Mouse (Mus musculus): ENCODE data around the gene Iqsec3.
"Not testable (repeated sequence)": the region's sequence is repeated elsewhere in the genome, so short reads cannot be mapped to it uniquely, and the experiment has no call there.

Iqsec3 gene

DNA sequence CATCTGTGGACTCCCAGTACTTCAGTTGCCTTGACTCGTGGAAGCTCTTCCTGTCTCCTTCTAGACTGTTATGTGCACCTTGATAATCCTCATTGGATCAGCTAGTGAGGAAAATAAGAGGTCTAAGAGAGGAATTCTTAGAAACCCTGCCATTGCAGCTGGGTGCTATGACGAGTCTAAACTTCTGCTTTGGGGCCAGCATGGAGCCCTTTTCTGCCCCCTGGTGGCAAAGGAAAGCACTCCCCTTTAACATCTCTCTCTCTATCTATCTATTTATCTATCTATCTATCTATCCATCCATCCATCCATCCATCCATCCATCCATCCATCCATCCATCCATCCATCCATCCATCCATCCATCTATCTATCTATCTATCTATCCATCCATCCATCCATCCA is 106.9 kb downstream of the Iqsec3 start:
- not testable (repeated sequence) for DNase-seq (ENCODE audit: inconsistent ontology term)

DNA sequence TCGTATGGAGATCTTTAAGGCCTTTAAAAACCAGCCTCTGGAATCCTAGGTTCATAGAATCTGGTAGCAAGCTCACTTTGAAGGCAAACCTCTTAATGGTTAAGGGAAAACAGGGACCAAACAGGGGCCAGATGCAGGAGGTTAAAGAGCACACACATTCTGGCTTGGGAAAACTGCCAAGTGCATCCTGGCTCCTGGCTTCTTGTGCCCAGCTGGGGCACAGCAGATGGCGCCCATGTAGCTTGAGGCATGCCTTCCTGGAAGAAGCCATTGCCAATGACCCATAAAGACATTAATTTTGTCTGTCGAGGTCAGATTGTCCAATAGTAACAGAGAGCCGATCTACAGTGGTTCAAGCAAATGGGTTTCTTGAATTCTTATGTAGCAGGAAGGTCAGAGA is 109.5 kb downstream of the Iqsec3 start:
- no peak for DNase-seq (ENCODE audit: inconsistent ontology term)

DNA sequence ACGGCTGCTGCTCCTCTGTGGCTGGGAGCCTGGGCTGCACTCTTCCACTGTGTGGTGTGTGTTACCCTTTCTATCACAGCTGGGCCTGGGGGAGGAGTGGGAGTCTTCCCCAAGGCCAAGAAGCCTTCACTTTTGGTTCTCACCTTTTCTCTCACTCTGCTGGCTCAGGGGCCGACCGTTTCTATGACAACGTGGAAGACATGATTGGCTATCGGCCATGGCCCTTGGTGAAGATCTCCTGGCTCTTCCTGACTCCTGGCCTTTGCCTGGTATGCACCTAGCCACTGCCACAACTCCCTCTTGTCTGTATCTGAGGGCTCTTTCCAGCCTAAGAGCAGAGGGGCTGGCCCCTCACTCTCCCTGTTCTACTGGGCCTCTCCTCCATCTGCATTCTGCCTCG is 110.4 kb downstream of the Iqsec3 start:
- no peak for DNase-seq (ENCODE audit: inconsistent ontology term)

DNA sequence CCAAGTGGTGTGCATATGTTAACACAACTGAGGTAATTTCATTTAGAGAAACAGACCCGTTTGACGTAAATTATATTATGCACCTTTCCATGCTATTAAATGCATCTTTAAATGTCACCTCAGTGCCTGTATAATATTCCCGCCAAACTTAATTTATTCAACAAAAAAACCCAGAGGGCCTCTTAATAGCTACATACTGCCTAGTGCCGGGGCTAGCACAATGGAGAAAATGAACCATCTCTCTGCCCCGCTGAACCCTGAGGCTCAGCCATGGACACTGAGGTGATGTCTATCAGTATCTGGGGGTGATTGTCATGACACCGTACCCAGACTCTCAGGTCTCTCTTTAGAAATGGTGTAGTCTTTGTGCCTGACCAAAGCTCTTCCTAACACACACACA is 116.2 kb downstream of the Iqsec3 start:
- no peak for DNase-seq (ENCODE audit: inconsistent ontology term)

DNA sequence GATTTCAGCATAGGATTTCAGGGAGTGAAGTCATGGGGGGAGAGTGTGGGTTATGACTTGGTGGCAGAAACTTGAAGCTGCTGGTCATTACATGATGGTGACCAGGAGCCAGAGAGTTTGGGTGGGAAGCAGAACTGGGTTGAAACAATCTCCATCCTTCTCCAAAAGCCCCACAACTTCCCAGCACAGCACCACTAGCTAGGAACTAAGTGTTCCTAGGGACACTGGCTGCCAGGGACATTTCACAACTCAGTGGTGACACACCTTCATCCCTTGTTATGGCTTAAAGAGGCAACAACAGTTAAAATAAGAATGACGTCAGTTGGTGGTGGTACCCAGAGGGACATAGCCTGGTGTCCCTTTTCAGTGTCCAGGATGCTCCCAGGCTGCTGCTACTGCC is 117.4 kb downstream of the Iqsec3 start:
- DNase-seq (ENCODE audit: inconsistent ontology term): no peak

DNA sequence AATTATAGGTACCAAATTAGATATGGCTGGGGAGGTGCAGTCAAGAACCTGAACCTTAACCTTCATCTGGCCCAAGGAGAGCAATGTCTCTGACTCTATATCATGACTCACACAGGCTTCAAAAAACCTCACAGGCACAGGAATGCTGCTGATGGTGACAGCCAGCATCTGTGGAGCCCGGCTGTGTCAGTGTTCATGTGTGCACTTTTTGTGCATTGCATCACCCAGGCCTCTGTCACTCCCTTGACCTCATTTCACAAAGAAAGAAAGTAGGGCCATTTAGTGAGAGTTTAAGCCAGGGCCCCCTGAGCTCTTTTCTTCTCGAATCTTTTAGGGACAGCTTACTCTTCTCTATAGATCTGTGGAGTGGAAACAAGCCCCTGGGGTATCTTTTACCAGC is 121.2 kb downstream of the Iqsec3 start:
- peak; percentile 75 for DNase-seq (ENCODE audit: inconsistent ontology term)

DNA sequence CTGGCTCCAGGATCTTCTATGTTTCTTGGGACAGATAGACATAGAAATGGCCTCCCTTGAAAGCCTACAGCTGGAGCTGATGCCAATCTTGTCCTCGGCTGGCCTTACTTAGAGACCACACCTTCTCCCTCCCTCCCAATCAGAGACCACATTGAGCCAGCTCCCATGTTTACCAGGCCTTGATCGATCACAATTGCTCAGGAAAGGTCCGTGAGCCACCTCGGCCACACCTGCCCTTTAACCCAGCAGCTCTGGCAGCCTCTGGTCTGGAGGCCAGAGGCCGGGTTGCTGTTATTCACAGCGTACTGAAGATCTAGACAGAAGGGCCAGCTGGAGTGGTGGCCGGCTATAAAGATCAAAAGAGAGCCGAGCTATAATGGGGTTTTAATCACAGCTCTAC is 127.0 kb downstream of the Iqsec3 start:
- no peak for DNase-seq (ENCODE audit: inconsistent ontology term)

DNA sequence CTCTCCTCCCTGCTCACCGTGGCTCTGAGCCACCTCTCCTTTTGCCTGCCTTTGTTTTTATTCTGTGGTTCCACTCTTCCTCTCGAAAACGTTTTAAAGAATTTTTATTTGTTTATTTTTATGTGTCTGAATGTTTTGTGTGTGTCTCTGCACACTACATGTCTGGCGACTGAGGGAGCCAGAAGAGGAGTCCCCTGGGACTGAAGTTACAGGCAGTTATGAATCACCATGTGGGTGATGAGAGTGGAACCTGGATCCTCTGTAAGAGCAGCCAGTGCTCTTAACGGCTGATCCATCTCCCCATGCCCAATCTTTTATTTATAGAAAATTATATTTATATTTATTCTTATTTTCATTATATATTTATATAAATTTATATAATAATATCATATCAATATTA is 129.1 kb downstream of the Iqsec3 start:
- no peak for DNase-seq (ENCODE audit: inconsistent ontology term)

DNA sequence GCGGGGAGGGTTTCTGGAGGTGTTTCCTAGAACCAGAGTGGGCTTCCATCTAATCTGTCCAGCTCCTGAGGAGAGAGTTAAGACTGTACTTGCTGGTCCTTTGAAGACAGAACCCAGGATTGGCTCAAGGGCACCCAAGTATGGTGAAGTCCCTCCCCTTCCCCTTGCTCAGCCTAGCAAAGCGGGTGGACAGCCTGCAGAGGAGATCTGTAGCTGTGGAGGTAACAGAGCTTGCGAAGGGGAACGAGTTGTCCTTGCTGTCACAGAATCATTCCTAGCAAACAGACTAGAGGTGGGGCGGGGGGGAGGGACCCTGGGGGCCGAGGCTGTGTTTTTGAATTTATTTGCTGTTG is 129.7 kb downstream of the Iqsec3 start:
- no peak for DNase-seq (ENCODE audit: inconsistent ontology term)

DNA sequence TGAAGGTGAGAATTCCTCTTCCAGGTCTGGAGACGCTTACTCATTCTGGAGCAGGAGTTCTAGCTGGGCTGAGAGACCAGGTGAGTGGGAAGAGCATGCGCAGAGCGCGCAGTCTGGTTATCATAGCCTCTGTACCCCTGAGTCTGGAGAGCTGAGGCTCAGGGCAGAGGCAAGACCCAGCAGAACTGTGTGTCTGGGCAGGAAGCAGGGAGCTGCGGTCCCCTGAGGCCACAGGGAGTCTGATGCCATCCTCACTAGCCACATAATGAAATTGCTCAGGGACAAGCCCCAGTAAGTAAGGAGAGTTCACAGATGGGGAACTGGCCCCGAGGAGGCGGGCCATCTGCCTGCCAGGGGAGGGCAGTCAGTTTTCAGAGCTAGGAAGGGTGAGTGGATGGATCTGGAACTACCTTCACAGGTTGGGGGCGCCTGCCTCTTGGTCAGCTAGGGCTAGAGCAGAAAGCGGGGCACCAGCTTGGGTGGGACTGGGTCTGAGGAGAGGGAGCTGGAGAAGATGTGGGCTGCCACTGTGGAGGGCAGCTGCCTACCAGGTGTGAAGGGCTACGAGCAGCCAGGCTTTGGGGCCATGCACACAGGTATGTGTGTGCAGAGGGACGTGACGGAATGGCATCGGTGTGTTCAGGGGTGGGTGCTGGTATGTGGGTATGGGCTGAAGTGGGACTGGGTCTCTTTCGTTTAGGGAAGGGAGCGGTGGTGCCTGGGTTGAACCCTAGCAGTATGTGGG is 130.3 kb downstream of the Iqsec3 start, which contains the start of gene Slc6a12:
Gene Slc6a12, plus strand, starts transcription at position 51 of the 745 bp plus-strand sequence.
- DNase-seq (ENCODE audit: inconsistent ontology term): no peak

DNA sequence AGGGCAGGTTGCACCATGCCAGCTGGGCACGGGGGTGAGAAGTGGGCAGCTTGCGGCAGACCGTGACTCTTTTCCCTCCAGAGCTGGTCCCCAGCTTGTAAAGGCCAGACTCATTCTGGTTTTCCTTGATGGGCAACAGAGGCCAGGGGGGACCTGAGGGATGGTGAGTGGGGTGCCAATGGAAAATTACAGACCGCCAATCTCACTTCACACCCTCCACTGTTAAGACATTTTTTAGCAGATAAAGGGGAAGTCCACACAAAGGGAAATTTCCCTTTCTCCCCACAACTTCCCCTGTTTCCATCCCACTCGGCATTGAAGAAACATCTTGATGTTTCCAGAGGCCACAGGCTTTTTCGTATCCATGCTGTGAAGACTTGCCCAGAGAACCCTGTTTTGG is 131.8 kb downstream of the Iqsec3 start:
- no peak for DNase-seq (ENCODE audit: inconsistent ontology term)

DNA sequence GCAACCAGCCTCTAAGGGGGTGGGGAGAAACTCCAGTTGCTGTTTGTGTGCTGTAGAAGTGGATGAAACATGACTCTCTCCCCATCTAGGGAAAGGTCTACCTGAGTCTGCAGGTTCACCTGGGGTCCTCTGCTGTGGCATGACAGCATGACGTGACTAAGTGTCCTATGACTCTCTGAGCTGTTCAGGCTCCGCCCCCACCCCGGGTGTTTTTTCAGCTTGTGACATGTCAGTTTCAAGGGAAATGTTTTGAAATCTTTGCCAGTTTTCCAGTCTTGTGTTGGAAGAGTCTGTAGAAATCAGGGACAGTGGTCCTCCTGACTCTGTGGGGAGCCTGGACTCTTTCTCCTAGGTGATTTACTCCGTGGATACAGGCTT is 135.0 kb downstream of the Iqsec3 start:
- no peak for DNase-seq (ENCODE audit: inconsistent ontology term)

DNA sequence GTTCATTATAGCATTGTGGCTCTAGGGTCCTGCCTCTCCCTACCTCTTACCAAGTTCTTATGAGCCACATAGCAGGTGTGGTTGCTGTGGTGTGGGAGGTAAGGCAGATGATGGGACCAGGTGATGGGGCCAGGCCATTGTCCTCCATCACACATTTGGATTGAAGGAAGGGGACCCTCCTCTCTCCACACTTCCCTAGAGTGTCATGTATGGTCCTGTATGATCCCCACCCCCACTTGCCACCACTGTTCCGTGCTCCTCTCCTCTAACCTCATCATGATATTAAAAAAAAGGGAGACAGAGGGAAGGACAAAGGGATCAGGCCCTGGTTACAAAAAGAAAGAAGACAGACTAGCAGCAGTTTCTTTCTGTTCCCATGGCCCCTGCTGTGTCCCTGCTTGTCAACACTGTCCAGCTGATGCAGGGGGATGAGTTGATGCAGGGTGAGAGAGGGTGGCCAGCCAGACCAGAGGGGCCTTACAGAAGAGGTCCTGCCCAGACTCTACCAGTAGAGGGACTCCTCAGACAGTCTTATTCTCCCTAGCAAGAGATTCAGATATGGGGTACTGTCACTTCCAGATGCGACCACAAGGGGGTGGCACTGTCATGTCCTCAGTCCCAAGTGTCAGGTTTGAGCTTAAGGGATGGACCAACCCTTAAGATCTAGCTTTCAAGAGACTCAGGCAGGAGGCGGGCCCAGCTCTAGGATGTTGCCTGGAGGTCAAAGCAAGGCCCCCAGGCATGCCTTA is 135.5 kb downstream of the Iqsec3 start:
- peak; percentile 82 for DNase-seq (ENCODE audit: inconsistent ontology term)

DNA sequence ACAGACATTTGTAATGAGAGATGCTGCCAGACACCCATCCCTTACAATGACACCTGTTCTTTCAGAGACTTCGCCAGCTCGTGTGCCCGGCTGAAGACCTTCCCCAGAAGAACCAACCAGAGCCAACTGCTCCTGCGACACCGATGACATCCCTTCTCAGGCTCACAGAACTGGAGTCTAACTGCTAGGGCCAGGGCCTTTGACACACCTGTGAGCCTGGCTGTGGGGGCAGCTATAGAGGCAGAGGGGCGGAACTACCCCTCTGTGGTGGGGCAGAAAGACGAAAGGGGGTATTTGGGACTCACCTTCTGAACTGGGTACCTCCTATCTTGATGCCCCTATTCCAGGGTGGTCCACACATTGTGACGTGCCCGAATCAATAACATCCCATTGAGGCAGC is 136.2 kb downstream of the Iqsec3 start:
- DNase-seq (ENCODE audit: inconsistent ontology term): no peak

DNA sequence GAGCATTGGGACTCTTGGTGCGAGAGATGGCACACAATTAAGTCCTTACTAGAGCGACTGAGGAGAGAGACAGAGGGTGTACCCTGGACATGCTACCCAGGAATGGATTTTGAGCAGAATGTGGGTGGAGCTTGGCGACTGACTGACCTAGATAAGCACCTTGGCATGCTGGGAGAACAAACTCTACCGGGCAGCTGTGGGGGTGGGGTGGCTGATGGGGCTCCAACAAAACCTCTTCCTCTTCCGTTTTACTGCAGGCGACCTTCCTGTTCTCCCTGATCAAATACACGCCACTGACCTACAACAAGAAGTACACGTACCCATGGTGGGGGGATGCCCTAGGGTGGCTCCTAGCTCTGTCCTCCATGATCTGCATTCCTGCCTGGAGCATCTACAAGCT is 136.9 kb downstream of the Iqsec3 start:
- DNase-seq (ENCODE audit: inconsistent ontology term): no peak

DNA sequence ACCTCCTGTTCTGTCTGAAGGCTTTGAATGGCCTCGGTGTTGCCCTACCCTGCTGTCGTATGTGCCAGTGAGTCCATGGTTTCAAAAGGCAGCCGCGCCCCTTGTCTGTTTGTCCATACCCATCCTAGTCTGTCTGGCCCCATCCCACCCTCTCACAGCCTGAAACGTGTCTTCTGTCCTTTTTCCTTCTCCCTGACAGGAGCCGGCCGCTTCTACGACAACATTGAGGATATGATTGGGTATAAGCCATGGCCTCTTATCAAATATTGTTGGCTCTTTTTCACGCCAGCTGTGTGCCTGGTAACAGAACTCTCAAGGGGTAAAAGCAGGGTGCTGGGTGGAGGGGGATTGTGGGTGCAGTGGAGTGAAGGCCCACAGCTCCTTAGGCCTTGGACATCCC is 137.6 kb downstream of the Iqsec3 start:
- no peak for DNase-seq (ENCODE audit: inconsistent ontology term)

DNA sequence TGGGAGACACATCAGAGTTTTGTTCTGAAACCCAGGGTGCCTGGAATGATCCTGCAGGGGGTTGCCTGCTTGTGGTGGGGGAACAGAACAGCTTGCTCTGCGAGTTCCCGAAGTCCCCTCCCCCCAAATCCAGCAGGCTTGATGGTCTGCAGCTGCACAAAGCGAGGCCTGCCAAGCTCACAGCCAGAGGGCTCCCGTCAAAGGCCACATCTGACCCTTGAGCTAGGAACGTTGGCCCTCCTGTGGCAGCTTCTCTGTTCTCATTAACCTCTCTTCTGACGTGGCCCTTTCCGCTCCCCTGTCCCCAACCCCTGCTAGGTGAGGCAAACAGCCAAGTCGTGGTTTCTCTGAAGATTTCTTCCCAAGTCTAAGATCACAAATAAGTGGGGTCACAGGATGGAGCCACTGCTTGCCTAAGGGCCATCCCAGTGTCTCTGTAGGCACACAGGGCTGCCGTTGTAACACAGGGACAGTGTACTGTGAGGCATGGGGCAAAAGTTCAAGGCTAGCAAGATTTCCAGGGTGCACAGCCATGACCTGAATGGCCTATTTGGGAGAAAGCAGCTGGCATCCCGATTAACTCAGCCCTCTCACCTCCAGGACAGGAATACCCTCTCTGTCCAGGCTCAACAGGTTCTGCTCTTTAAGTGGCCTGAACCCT is 143.5 kb downstream of the Iqsec3 start:
- DNase-seq (ENCODE audit: inconsistent ontology term): peak; percentile 77

DNA sequence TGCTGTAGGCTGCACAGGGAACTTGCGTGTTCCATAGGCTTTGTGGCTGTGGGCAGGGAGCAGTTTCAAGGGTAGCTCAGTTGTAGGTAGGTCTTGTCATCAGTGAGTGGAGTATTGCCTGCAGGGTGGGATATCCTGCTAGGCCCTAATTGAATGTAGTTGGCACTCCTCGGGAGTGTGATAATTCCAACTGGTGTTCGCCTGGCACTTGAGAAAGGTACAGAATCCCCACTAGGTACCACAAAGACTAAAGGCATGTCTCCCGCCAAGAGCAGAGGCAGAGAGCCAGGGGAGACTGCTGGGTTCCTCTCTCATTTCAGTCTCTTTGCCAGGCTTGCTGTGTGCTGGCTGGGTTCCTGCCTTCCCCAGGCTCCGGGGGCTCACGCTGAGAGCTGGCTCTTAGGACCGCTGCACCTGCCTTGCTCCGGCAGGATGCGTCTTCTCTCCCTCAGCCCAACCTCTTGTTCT is 145.0 kb downstream of the Iqsec3 start:
- DNase-seq (ENCODE audit: inconsistent ontology term): peak; percentile 75

DNA sequence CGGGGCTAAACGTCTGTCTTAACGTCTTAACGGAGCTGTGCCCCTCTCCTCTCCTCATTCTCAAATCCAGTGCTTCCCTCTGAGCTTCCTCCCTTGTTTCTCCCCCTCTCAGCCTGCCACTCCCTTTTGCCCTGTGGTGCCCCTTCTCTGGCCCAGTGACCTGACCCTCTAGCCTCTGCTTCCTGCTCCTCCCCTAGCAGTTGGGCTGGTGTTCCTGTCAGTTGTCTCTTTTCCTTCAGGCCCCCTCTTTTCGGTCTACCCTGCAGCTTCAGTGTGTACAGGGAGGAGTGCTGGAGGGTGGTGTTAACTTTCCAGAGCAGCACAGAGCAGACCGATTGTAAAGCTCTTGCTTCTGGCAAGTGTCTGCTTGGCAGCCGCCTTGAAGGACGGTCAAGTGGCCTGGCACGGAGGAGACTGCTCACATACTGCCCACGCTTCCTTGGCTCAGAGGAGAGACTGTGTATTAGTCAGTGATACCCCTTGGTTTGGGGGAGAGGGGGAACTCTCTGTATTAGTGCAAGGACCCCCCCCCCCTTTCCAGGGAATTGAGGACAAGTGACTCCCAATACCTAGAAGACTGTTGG is 146.9 kb downstream of the Iqsec3 start:
- DNase-seq (ENCODE audit: inconsistent ontology term): no peak

DNA sequence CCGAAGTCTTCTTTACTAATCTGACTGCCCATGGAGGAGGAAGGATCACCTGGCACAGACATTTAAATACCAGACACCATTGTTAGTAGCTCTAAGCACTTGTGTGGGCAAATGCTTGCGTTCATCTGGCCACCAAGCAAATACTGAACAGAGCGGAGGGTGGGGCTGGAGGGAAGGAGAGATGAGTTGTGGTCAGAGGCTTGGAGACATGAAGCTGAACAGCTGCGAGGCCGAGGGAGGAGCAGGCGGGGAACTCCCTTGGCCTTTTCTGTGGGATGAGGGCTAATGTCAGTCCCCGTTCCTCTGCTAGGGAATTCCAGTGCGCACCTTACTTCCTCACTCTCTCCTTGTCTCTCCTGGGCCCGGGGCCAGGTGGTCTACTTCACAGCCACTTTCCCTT is 147.7 kb downstream of the Iqsec3 start:
- no peak for DNase-seq (ENCODE audit: inconsistent ontology term)

DNA sequence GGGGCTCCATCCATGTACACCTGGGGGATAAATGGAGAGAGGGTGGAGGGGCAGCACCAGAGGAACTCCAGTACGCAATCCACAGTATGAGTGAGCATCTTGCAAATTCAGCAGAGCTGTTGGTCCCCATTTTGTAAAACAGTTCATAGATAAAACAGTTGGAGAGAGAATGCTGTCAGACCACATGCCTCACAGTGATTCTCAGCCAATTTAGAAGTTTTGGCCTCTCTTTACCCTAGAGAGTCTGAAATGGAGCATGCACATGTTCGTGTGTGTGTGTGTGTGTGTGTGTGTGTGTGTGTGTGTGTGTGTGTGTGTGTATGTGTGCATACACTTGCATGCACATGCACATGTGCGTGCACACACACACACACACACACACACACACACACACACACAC is 148.2 kb downstream of the Iqsec3 start:
- no peak for DNase-seq (ENCODE audit: inconsistent ontology term)

Data from Muller cell, postnatal 12 days (primary cell).